Mouse (Mus musculus): ENCODE measurements around the gene Clca4b.
"Not testable (repeated sequence)": the region's sequence is repeated elsewhere in the genome, so short reads cannot be mapped to it uniquely, and the experiment has no call there.

Clca4b gene

GRCm38 (mm10) chr3:144932335-144932734, at the start of gene Clca4b:
Gene Clca4b (minus strand): TSS chr3:144932529.
- no peak for DNase-seq

- DNase-seq = no peak
These were observed 48.2 kb upstream of the Clca4b start for GRCm38 (mm10) chr3:144980551-144980950.

- no peak for DNase-seq
These were observed 45.3 kb upstream of the Clca4b start for GRCm38 (mm10) chr3:144977631-144978030.

GRCm38 (mm10) chr3:144976091-144976490, 43.8 kb upstream of the Clca4b start:
- no peak for DNase-seq

GRCm38 (mm10) chr3:144974945-144975344, 42.6 kb upstream of the Clca4b start, which contains the start of gene Clca4a:
Gene Clca4a (minus strand): TSS chr3:144975045.
- no peak for DNase-seq

- no peak for DNase-seq
These were observed 39.4 kb upstream of the Clca4b start for GRCm38 (mm10) chr3:144971553-144972270.

- no peak for DNase-seq
These were observed 37.4 kb upstream of the Clca4b start for GRCm38 (mm10) chr3:144969755-144970154.

GRCm38 (mm10) chr3:144966074-144966473, 33.7 kb upstream of the Clca4b start:
- no peak for DNase-seq

GRCm38 (mm10) chr3:144950829-144951228, 18.5 kb upstream of the Clca4b start:
- DNase-seq = no peak

GRCm38 (mm10) chr3:144947376-144947775, 15.0 kb upstream of the Clca4b start:
- DNase-seq = not testable (repeated sequence)

- DNase-seq = not testable (repeated sequence)
These were observed 1.3 kb upstream of the Clca4b start for GRCm38 (mm10) chr3:144933625-144934024.

GRCm38 (mm10) chr3:144933011-144933491, 722 bp upstream of the Clca4b start:
- no peak for DNase-seq

- no peak for DNase-seq
These were observed 18.3 kb downstream of the Clca4b start for GRCm38 (mm10) chr3:144914014-144914413.

- DNase-seq = no peak
These were observed 35.2 kb downstream of the Clca4b start for GRCm38 (mm10) chr3:144897042-144897678.

- no peak for DNase-seq
These were observed 42.0 kb downstream of the Clca4b start for GRCm38 (mm10) chr3:144890246-144890758.

GRCm38 (mm10) chr3:144886957-144887356, 45.4 kb downstream of the Clca4b start:
- DNase-seq = no peak

- not testable (repeated sequence) for DNase-seq
These were observed 60.3 kb downstream of the Clca4b start for GRCm38 (mm10) chr3:144872012-144872411.
